Mouse (Mus musculus): ENCODE data around the gene Vwa7. TPM values are rescaled to one million over a fixed set of nuclear protein-coding genes. Genes with fewer than 3 reads are reported as not detected.

Gene Vwa7
- polyA plus RNA-seq, 1 experiment from 2014 or later, result 0.14 TPM

DNA sequence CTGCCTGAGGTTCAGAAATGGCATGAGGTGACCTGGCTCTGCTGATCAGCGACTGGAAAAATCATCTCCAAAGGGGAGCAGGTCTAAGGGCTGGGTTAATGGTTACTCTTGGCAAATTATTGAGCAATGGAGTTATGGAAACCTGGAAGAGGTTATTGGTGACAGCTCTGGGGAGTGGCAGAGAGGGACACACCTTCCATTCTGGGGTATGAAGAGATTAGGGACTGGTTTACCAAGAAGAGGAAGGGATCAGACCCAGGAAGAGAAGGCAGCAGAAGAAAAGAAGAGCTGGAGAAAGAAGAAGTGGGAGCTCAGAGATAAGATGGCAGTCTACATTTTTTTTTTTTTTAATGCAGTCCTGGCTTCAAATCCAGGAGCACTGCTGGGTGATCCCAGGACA lies 31.3 kb downstream of the Vwa7 start:
- ATAC-seq, result no peak
- Histone ChIP-seq H3K4me3 (replicated peaks; ENCODE audit: low read length) (no peak overlapping the region), H3K4me1 (replicated peaks; ENCODE audit: control insufficient read depth, insufficient read depth, low read length) (peaks cover 35% of the 10 kb centered on the region), H3K27ac (ENCODE audit: low read length) (no peak overlapping the region), H3K27me3 (replicated peaks; ENCODE audit: control insufficient read depth, insufficient read depth, low read length) (no peaks in the 10 kb centered on the region), H3K36me3 (ENCODE audit: control insufficient read depth, insufficient read depth) (no peaks in the 10 kb centered on the region), H3K9ac (replicated peaks; ENCODE audit: low read depth, low read length) (no peak overlapping the region), H3K4me2 (ENCODE audit: low read length) (no peak overlapping the region), H3K9me3 (ENCODE audit: control insufficient read depth, low read length) (no peaks in the 10 kb centered on the region)
- 59% methylated on average over 1 of the region's 1 CpGs for WGBS

- Histone ChIP-seq H3K4me1 (replicated peaks; ENCODE audit: control insufficient read depth, insufficient read depth, low read length) (peaks cover 35% of the 10 kb centered on the region), H3K9ac (replicated peaks; ENCODE audit: low read depth, low read length) (no peak overlapping the region), H3K27ac (ENCODE audit: low read length) (peak overlapping the region; percentile 23), H3K27me3 (replicated peaks; ENCODE audit: control insufficient read depth, insufficient read depth, low read length) (no peaks in the 10 kb centered on the region), H3K36me3 (ENCODE audit: control insufficient read depth, insufficient read depth) (no peaks in the 10 kb centered on the region), H3K9me3 (ENCODE audit: control insufficient read depth, low read length) (no peaks in the 10 kb centered on the region), H3K4me2 (ENCODE audit: low read length) (no peak overlapping the region), H3K4me3 (replicated peaks; ENCODE audit: low read length) (no peak overlapping the region)
- 55% methylated on average over 11 of the region's 11 CpGs for WGBS
- ATAC-seq, result no peak
These were observed 32.0 kb downstream of the Vwa7 start for GRCm38 (mm10) chr17:35048149-35048931.

DNA sequence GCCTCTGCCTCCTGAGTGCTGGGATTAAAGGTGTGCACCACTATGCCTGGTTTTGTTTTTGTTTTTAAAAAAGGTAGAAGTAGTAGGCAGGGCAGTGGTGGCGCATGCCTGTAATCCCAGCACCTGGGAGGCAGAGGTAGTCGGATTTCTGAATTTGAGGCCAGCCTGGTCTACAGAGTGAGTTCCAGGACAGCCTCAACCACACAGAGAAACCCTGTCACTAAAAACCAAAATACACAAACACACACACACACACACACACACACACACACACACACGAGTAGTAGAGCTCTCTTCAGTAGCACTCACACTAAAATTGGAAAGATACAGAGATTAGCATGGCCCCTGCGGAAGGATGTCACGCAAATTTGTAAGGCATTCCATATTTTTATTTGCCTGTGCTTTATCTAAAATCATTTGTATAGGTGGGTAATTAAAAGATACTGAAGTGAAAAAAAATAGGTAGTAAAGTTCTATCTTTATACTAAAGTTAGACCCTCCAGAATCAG lies 32.6 kb downstream of the Vwa7 start:
- Histone ChIP-seq H3K36me3 (ENCODE audit: control insufficient read depth, insufficient read depth) (no peaks in the 10 kb centered on the region), H3K27ac (ENCODE audit: low read length) (no peak overlapping the region), H3K9ac (replicated peaks; ENCODE audit: low read depth, low read length) (no peak overlapping the region), H3K4me3 (replicated peaks; ENCODE audit: low read length) (no peak overlapping the region), H3K27me3 (replicated peaks; ENCODE audit: control insufficient read depth, insufficient read depth, low read length) (no peaks in the 10 kb centered on the region), H3K4me2 (ENCODE audit: low read length) (no peak overlapping the region), H3K4me1 (replicated peaks; ENCODE audit: control insufficient read depth, insufficient read depth, low read length) (peaks cover 35% of the 10 kb centered on the region), H3K9me3 (ENCODE audit: control insufficient read depth, low read length) (no peaks in the 10 kb centered on the region)
- WGBS, result 75% methylated on average over 5 of the region's 5 CpGs
- ATAC-seq, result no peak

- 0 out of 2 replicates have a peak, but pooled peaks cover 2% of the 10 kb centered on the region for H3K36me3 ChIP-seq (ENCODE audit: control insufficient read depth, insufficient read depth)
- peaks cover 35% of the 10 kb centered on the region for H3K4me1 ChIP-seq (replicated peaks; ENCODE audit: control insufficient read depth, insufficient read depth, low read length)
- H3K9me3 ChIP-seq (ENCODE audit: control insufficient read depth, low read length), result no peaks in the 10 kb centered on the region
- H3K4me3 ChIP-seq (replicated peaks; ENCODE audit: low read length), result peak within 1 kb of the TSS; percentile 49
- H3K27me3 ChIP-seq (replicated peaks; ENCODE audit: control insufficient read depth, insufficient read depth, low read length), result no peaks in the 10 kb centered on the region
- H3K9ac ChIP-seq (replicated peaks; ENCODE audit: low read depth, low read length), result peak within 1 kb of the TSS; percentile 62
- H3K27ac ChIP-seq (ENCODE audit: low read length), result peak within 1 kb of the TSS; percentile 87
- 4% methylated on average over 11 of the region's 11 CpGs for WGBS
- ATAC-seq, result no peak
- H3K4me2 ChIP-seq (ENCODE audit: low read length), result peak within 1 kb of the TSS; percentile 58
These were observed 33.2 kb downstream of the Vwa7 start, which contains the start of gene Clic1 for GRCm38 (mm10) chr17:35049561-35050016. Gene Clic1 (plus strand): TSS chr17:35049966.

DNA sequence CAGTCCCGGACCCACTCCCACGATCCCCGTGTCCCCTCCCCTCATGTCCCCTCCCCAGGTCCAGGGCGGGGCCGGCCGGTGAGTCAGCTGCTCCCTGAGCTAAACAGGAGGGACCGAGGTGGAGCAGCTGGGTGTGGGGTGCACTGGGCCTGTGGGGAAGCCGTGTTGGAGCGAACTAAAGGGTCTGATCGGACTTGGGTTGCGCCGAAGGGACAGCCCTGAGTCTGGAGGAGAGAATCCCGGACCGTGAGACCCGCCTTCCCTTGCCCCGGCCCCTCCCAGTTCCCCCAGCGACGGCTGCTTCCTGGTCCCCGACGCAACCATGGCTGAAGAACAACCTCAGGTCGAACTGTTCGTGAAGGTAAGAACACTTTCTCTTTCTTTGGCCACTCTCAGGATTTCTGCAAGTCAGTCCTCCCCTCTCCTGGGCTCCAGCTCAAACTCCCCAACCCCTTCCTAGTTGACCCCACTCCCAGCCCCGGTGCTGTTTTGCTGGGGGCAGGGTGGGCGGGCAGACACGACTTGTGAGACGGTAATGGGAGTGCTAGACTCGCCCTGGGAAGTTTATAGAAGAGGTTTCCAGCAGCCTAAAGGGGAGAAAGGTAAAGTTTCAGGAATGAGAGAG lies 33.9 kb downstream of the Vwa7 start:
- H3K9ac ChIP-seq (replicated peaks; ENCODE audit: low read depth, low read length), result peak overlapping the region; percentile 62
- peak overlapping the region; percentile 49 for H3K4me3 ChIP-seq (replicated peaks; ENCODE audit: low read length)
- H3K27ac ChIP-seq (ENCODE audit: low read length), result peak overlapping the region; percentile 87
- H3K36me3 ChIP-seq (ENCODE audit: control insufficient read depth, insufficient read depth), result 0 out of 2 replicates have a peak, but pooled peaks cover 2% of the 10 kb centered on the region
- H3K27me3 ChIP-seq (replicated peaks; ENCODE audit: control insufficient read depth, insufficient read depth, low read length), result no peaks in the 10 kb centered on the region
- no peaks in the 10 kb centered on the region for H3K9me3 ChIP-seq (ENCODE audit: control insufficient read depth, low read length)
- peak overlapping the region; percentile 58 for H3K4me2 ChIP-seq (ENCODE audit: low read length)
- ATAC-seq, result no peak
- H3K4me1 ChIP-seq (replicated peaks; ENCODE audit: control insufficient read depth, insufficient read depth, low read length), result peaks cover 35% of the 10 kb centered on the region
- 1% methylated on average over 27 of the region's 27 CpGs for WGBS

GRCm38 (mm10) chr17:35051156-35052086 lies 35.0 kb downstream of the Vwa7 start:
- 0 out of 2 replicates have a peak, but pooled peaks cover 2% of the 10 kb centered on the region for H3K36me3 ChIP-seq (ENCODE audit: control insufficient read depth, insufficient read depth)
- peak overlapping the region; percentile 47 for H3K4me3 ChIP-seq (replicated peaks; ENCODE audit: low read length)
- peak; percentile 23; the same call in 1 of the 2 replicates for ATAC-seq
- H3K4me1 ChIP-seq (replicated peaks; ENCODE audit: control insufficient read depth, insufficient read depth, low read length), result peaks cover 30% of the 10 kb centered on the region
- H3K27me3 ChIP-seq (replicated peaks; ENCODE audit: control insufficient read depth, insufficient read depth, low read length), result no peaks in the 10 kb centered on the region
- H3K9ac ChIP-seq (replicated peaks; ENCODE audit: low read depth, low read length), result peak overlapping the region; percentile 69
- WGBS, result under 1% methylated on average over 21 of the region's 21 CpGs
- H3K4me2 ChIP-seq (ENCODE audit: low read length), result peak overlapping the region; percentile 58
- no peaks in the 10 kb centered on the region for H3K9me3 ChIP-seq (ENCODE audit: control insufficient read depth, low read length)
- peak overlapping the region; percentile 88 for H3K27ac ChIP-seq (ENCODE audit: low read length)

DNA sequence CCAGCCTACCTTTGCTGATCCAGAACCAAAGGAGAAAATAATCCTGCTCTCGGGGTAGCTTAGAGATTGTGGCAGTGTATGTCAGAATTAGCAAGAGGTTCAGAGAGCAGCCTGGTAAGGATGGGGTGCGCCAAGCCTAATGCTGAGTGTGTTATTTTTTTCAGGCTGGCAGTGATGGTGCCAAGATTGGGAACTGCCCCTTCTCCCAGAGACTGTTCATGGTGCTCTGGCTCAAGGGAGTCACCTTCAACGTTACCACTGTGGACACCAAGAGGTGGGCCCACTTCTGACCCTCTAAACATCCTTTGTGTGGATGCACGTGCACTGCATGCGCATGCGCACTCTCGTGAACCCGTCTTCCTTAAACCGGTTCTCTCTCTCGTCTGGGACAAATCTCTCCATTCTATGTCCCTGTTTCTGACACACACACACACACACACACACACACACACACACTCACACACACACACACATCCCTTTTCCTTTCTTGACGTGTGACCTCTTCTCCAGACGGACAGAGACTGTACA lies 36.0 kb downstream of the Vwa7 start:
- Histone ChIP-seq H3K36me3 (ENCODE audit: control insufficient read depth, insufficient read depth) (0 out of 2 replicates have a peak, but pooled peaks cover 2% of the 10 kb centered on the region), H3K27ac (ENCODE audit: low read length) (peak overlapping the region; percentile 88), H3K4me1 (replicated peaks; ENCODE audit: control insufficient read depth, insufficient read depth, low read length) (peaks cover 30% of the 10 kb centered on the region), H3K9ac (replicated peaks; ENCODE audit: low read depth, low read length) (peak overlapping the region; percentile 69), H3K9me3 (ENCODE audit: control insufficient read depth, low read length) (no peaks in the 10 kb centered on the region), H3K4me2 (ENCODE audit: low read length) (peak overlapping the region; percentile 58), H3K27me3 (replicated peaks; ENCODE audit: control insufficient read depth, insufficient read depth, low read length) (no peaks in the 10 kb centered on the region), H3K4me3 (replicated peaks; ENCODE audit: low read length) (no peak overlapping the region; the same call in 1 of the 2 replicates)
- WGBS, result 70% methylated on average over 12 of the region's 12 CpGs
- no peak for ATAC-seq

DNA sequence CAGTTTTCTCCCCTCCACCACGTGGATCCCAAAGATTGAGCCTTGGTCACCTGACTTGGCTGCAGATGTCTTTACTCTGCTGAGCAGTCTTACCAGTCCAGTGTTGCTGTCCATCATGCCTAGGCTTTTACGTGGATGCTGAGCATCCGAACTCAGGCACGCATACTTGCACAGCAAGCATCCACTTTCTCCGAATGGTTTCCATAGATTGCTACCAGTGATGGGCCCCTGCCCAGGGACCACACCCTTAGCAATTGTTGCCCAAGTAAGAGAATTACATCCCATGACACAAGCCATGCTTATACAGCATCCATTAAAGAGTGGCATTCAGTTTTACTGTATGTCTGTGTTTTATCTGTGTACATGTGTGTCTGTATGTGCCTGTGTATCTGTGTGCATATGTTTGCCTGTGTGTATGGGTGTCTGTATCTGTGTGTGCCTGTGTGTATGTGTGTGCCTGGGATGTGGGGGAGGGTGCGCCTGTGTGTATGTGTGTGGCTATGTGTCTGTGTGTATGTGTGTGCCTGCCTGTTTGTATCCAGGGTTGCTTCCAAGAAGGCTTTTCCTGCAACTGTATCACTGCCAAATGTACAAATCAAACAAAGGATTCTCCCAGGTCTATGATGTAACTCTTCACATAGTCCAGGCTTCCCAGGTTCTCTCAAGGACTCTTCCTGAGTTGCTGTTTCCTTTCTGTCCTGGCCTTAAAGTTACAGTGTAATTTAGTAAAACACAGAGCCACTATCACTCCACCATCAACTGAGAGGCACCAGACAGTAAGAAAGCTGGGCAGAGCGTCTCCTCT lies 39.5 kb downstream of the Vwa7 start:
- H3K4me1 ChIP-seq (replicated peaks; ENCODE audit: control insufficient read depth, insufficient read depth, low read length), result peaks cover 29% of the 10 kb centered on the region
- H3K4me2 ChIP-seq (ENCODE audit: low read length), result no peak overlapping the region
- no peak overlapping the region for H3K4me3 ChIP-seq (replicated peaks; ENCODE audit: low read length)
- no peak overlapping the region for H3K9ac ChIP-seq (replicated peaks; ENCODE audit: low read depth, low read length)
- H3K27ac ChIP-seq (ENCODE audit: low read length), result no peak overlapping the region
- no peak for ATAC-seq
- WGBS, result 91% methylated on average over 7 of the region's 7 CpGs
- H3K36me3 ChIP-seq (ENCODE audit: control insufficient read depth, insufficient read depth), result peaks cover 2% of the 10 kb centered on the region; the same call in 1 of the 2 replicates
- no peaks in the 10 kb centered on the region for H3K9me3 ChIP-seq (ENCODE audit: control insufficient read depth, low read length)
- H3K27me3 ChIP-seq (replicated peaks; ENCODE audit: control insufficient read depth, insufficient read depth, low read length), result no peaks in the 10 kb centered on the region

All from forebrain, embryonic 16.5 days (tissue).